Mouse (Mus musculus): ENCODE measurements around the gene Dgki.
A peak's percentile ranks its signal among the peaks of the same experiment; 100 is the strongest.

Gene Dgki

GRCm38 (mm10) chr6:37026343-37027243, 273.4 kb downstream of the Dgki start:
- no peak for DNase-seq (ENCODE audit: low spot score in 2 of 2)

- no peak for DNase-seq (ENCODE audit: low spot score in 2 of 2)
These were observed 283.9 kb downstream of the Dgki start for GRCm38 (mm10) chr6:37016046-37016445.

GRCm38 (mm10) chr6:37011597-37011996, 288.4 kb downstream of the Dgki start:
- no peak for DNase-seq (ENCODE audit: low spot score in 2 of 2)

- DNase-seq (ENCODE audit: low spot score in 2 of 2) = peak in 1 of 2 experiments; percentile 40
These were observed 292.4 kb downstream of the Dgki start for GRCm38 (mm10) chr6:37007573-37007972.

GRCm38 (mm10) chr6:37004914-37005313, 295.1 kb downstream of the Dgki start:
- no peak for DNase-seq (ENCODE audit: low spot score in 2 of 2)

- no peak for DNase-seq (ENCODE audit: low spot score in 2 of 2)
These were observed 296.7 kb downstream of the Dgki start for GRCm38 (mm10) chr6:37003235-37003634.

GRCm38 (mm10) chr6:36998942-36999341, 301.0 kb downstream of the Dgki start:
- DNase-seq (ENCODE audit: low spot score in 2 of 2) = no peak

- no peak for DNase-seq (ENCODE audit: low spot score in 2 of 2)
These were observed 305.7 kb downstream of the Dgki start for GRCm38 (mm10) chr6:36994329-36994728.

GRCm38 (mm10) chr6:36990186-36990585, 309.8 kb downstream of the Dgki start:
- no peak for DNase-seq (ENCODE audit: low spot score in 2 of 2)

- no peak for DNase-seq (ENCODE audit: low spot score in 2 of 2)
These were observed 311.2 kb downstream of the Dgki start for GRCm38 (mm10) chr6:36988800-36989199.

- no peak for DNase-seq (ENCODE audit: low spot score in 2 of 2)
These were observed 318.3 kb downstream of the Dgki start for GRCm38 (mm10) chr6:36981646-36982045.

- DNase-seq (ENCODE audit: low spot score in 2 of 2) = no peak
These were observed 319.5 kb downstream of the Dgki start for GRCm38 (mm10) chr6:36980475-36980874.

- DNase-seq (ENCODE audit: low spot score in 2 of 2) = no peak
These were observed 321.8 kb downstream of the Dgki start for GRCm38 (mm10) chr6:36978176-36978575.

- DNase-seq (ENCODE audit: low spot score in 2 of 2) = no peak
These were observed 326.9 kb downstream of the Dgki start for GRCm38 (mm10) chr6:36973096-36973495.

GRCm38 (mm10) chr6:36972494-36972893, 327.5 kb downstream of the Dgki start:
- no peak for DNase-seq (ENCODE audit: low spot score in 2 of 2)

- no peak for DNase-seq (ENCODE audit: low spot score in 2 of 2)
These were observed 330.6 kb downstream of the Dgki start for GRCm38 (mm10) chr6:36969249-36969885.

- DNase-seq (ENCODE audit: low spot score in 2 of 2) = no peak
These were observed 339.3 kb downstream of the Dgki start for GRCm38 (mm10) chr6:36960658-36961057.

GRCm38 (mm10) chr6:36955293-36955692, 344.7 kb downstream of the Dgki start:
- no peak for DNase-seq (ENCODE audit: low spot score in 2 of 2)

GRCm38 (mm10) chr6:36950648-36951047, 349.3 kb downstream of the Dgki start:
- no peak for DNase-seq (ENCODE audit: low spot score in 2 of 2)

- DNase-seq (ENCODE audit: low spot score in 2 of 2) = no peak
These were observed 352.1 kb downstream of the Dgki start for GRCm38 (mm10) chr6:36947861-36948260.

- no peak for DNase-seq (ENCODE audit: low spot score in 2 of 2)
These were observed 362.5 kb downstream of the Dgki start for GRCm38 (mm10) chr6:36937527-36937926.

GRCm38 (mm10) chr6:36936816-36937215, 363.2 kb downstream of the Dgki start:
- DNase-seq (ENCODE audit: low spot score in 2 of 2) = no peak

- DNase-seq (ENCODE audit: low spot score in 2 of 2) = no peak
These were observed 368.5 kb downstream of the Dgki start for GRCm38 (mm10) chr6:36931473-36931872.

All from right cerebral cortex, postnatal 10 days (tissue).